Mouse (Mus musculus): Measurements from ENCODE around the gene Spats2.

DNA sequence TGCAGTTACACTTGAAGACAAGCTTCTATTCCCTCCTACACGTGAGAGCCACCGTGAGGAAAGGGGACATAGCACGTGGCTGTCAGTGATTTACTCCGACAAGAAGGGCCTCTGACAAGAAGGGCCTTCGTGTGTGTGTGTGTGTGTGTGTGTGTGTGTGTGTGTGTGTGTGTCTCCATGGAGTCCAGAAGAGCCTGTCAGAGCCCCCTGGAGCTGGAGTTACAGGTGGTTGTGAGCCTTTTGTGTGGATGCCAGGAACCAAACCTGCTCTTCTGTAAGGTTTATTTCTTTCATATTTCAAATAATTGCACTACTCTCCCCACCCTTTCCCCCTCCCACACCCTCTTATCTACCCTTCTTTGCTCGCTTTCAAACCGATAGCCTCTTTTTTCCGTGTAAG lies 25.6 kb downstream of the Spats2 start:
- TF ChIP-seq POLR2A (IDR thresholded peaks at IDR 0.05; ENCODE audit: insufficient read length, low read depth) (no peak), CEBPB (IDR thresholded peaks at IDR 0.05; ENCODE audit: insufficient read depth, poor library complexity, severe bottlenecking) (no peak), USF1 (IDR thresholded peaks at IDR 0.05; ENCODE audit: low read depth) (no peak), MYOG (IDR thresholded peaks at IDR 0.05; ENCODE audit: control insufficient read depth in 1 of 3, insufficient read depth in 1 of 3, insufficient read length in 2 of 3, low read depth in 2 of 3) (no peak), POLR2AphosphoS2 (IDR thresholded peaks at IDR 0.05; ENCODE audit: insufficient read length, low read depth) (no peak), SRF (IDR thresholded peaks at IDR 0.05; ENCODE audit: control insufficient read depth, insufficient read length, low read depth) (no peak), MAX (IDR thresholded peaks at IDR 0.05; ENCODE audit: low read depth) (no peak), MYOD1 (IDR thresholded peaks at IDR 0.05; ENCODE audit: control insufficient read depth in 1 of 3, insufficient read length in 2 of 3, low read depth in 2 of 3) (no peak), TCF12 (IDR thresholded peaks at IDR 0.05; ENCODE audit: insufficient read depth, poor library complexity, severe bottlenecking) (no peak), E2F4 (IDR thresholded peaks at IDR 0.05; ENCODE audit: insufficient read depth) (no peak), TCF3 (IDR thresholded peaks at IDR 0.05; ENCODE audit: insufficient read length, low read depth) (no peak)
